Mouse (Mus musculus): Measurements from ENCODE around the gene Trim8.

The Trim8 gene

GRCm38 (mm10) chr19:46501401-46502068 is at the start of gene Trim8:
Trim8 (plus strand) TSS chr19:46501702.
- DNase-seq, result peak; percentile 78

GRCm38 (mm10) chr19:46452052-46452827 is 49.3 kb upstream of the Trim8 start:
- DNase-seq, result peak; percentile 56 to 60

- no peak for DNase-seq
Measured at GRCm38 (mm10) chr19:46452916-46453315, 48.6 kb upstream of the Trim8 start.

GRCm38 (mm10) chr19:46454126-46454880 is 47.2 kb upstream of the Trim8 start:
- no peak for DNase-seq

GRCm38 (mm10) chr19:46455032-46455431 is 46.5 kb upstream of the Trim8 start:
- DNase-seq, result no peak

GRCm38 (mm10) chr19:46455556-46455955 is 45.9 kb upstream of the Trim8 start:
- no peak for DNase-seq

- no peak for DNase-seq
Measured at GRCm38 (mm10) chr19:46456018-46456735, 45.3 kb upstream of the Trim8 start.

GRCm38 (mm10) chr19:46457798-46458197 is 43.7 kb upstream of the Trim8 start:
- no peak for DNase-seq

GRCm38 (mm10) chr19:46459256-46459655 is 42.2 kb upstream of the Trim8 start:
- no peak for DNase-seq

GRCm38 (mm10) chr19:46459889-46460288 is 41.6 kb upstream of the Trim8 start:
- DNase-seq, result no peak

- no peak for DNase-seq
Measured at GRCm38 (mm10) chr19:46462574-46462973, 38.9 kb upstream of the Trim8 start.

GRCm38 (mm10) chr19:46463446-46463845 is 38.1 kb upstream of the Trim8 start:
- DNase-seq, result no peak

GRCm38 (mm10) chr19:46466160-46466559 is 35.3 kb upstream of the Trim8 start:
- no peak for DNase-seq

- DNase-seq, result no peak
Measured at GRCm38 (mm10) chr19:46467051-46467503, 34.4 kb upstream of the Trim8 start.

- no peak for DNase-seq
Measured at GRCm38 (mm10) chr19:46470364-46471240, 30.9 kb upstream of the Trim8 start.

GRCm38 (mm10) chr19:46471324-46472093 is 30.0 kb upstream of the Trim8 start:
- DNase-seq, result no peak

GRCm38 (mm10) chr19:46477432-46477845 is 24.1 kb upstream of the Trim8 start:
- no peak for DNase-seq

- no peak for DNase-seq
Measured at GRCm38 (mm10) chr19:46478242-46478641, 23.3 kb upstream of the Trim8 start.

GRCm38 (mm10) chr19:46478826-46479225 is 22.7 kb upstream of the Trim8 start:
- no peak for DNase-seq

GRCm38 (mm10) chr19:46479306-46480075 is 22.0 kb upstream of the Trim8 start:
- DNase-seq, result no peak
